In the genomic region with DNA sequence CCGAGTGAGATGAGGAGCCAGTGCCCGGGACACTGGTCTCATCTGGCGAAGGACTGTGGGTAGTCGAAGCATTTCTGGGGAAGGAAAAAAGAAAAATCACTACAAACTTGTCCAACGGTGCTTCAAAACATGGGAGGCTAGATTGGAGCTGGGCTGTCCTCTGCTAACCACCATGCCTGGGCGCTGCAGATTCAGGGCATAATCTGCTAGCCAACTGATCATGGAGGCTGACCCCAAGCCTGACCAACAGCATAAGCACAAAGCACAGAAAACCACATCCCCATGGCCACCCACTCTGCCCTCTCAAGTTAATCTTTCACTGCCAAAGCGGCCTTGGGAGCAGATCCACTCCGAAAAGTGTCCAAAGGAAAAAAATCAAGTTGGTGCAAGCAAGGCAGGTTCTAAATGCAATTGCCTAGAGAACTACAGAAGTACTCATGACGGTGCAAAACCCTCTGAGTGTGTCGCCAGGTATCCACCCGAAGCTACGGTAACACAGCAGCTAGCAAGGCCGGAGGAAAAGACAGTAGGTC, we compare ENCODE assay signal across 8 mouse cellular contexts. TPM values are rescaled to one million over a fixed set of nuclear protein-coding genes. Genes with fewer than 3 reads are reported as not detected.
DNase-seq lines count a peak whose midpoint lies in the region; ATAC-seq lines count a peak whose summit lies in the region.

No protein-coding gene starts in this region.

- no peaks in the 10 kb centered on the region for H3K9me3 ChIP-seq in heart, embryonic 15.5 days (replicated peaks)
- peaks cover 4% of the 10 kb centered on the region; the same call in 1 of the 2 replicates for H3K9me3 ChIP-seq in midbrain, embryonic 10.5 days (replicated peaks)

- H3K4me2 ChIP-seq in heart, embryonic 15.5 days: peak overlapping the region; percentile 82

- H3K9ac ChIP-seq in heart, embryonic 15.5 days: peak overlapping the region; percentile 95

- H3K36me3 ChIP-seq in heart, embryonic 15.5 days: peaks cover 49% of the 10 kb centered on the region
- peaks cover 68% of the 10 kb centered on the region for H3K36me3 ChIP-seq in midbrain, embryonic 10.5 days

- H3K27me3 ChIP-seq in heart, embryonic 15.5 days: no peaks in the 10 kb centered on the region
- no peaks in the 10 kb centered on the region for H3K27me3 ChIP-seq in midbrain, embryonic 10.5 days (ENCODE audit: low read depth, poor library complexity, severe bottlenecking)

- peak overlapping the region; percentile 96 for H3K4me3 ChIP-seq in heart, embryonic 15.5 days
- peak overlapping the region; percentile 93 for H3K4me3 ChIP-seq in midbrain, embryonic 10.5 days

- ATAC-seq in heart, embryonic 15.5 days (replicated peaks; ENCODE audit: insufficient number of reproducible peaks, insufficient read depth, low FRiP score, low read depth): no peak

- H3K27ac ChIP-seq in heart, embryonic 15.5 days: peak overlapping the region; percentile 99
- peak overlapping the region; percentile 99 for H3K27ac ChIP-seq in midbrain, embryonic 10.5 days (replicated peaks)

- peak; percentile 38 for DNase-seq in cerebellum, adult 11-12 months
- no peak for DNase-seq in cerebellum, adult 9-11 months
- peak; percentile 11 for DNase-seq in urinary bladder, postnatal 25 days (ENCODE audit: low spot score)
- DNase-seq in urinary bladder, adult 18-20 months (ENCODE audit: low spot score in 2 of 2): no peak
- peak; percentile 61 to 83 for DNase-seq in kidney, postnatal 25 days
- no peak for DNase-seq in midbrain, embryonic 10.5 days (ENCODE audit: low spot score)
- no peak for DNase-seq in right cerebral cortex, postnatal 4 days

- H3K4me1 ChIP-seq in heart, embryonic 15.5 days (replicated peaks): peaks cover 27% of the 10 kb centered on the region
- peaks cover 51% of the 10 kb centered on the region for H3K4me1 ChIP-seq in midbrain, embryonic 10.5 days

- 1% methylated on average over 13 of the region's 13 CpGs for WGBS in heart, embryonic 15.5 days
- 2% methylated on average over 13 of the region's 13 CpGs for WGBS in midbrain, embryonic 10.5 days

RNA-seq across cellular contexts. Expression of a gene that starts 1.0 kb away (rescaled TPM):
- 254 and 359 TPM in 2 replicates for polyA plus RNA-seq in heart, embryonic 15.5 days (2015; fragmentation: Nextera tagmentation; extraction: Ambion mirVana)
- polyA plus RNA-seq in midbrain, embryonic 10.5 days (2016; fragmentation: Nextera tagmentation; extraction: Ambion mirVana): 477 and 642 TPM in 2 replicates

RNA-seq across cellular contexts. Expression of a gene that starts 1.1 kb away (rescaled TPM):
- polyA plus RNA-seq in heart, embryonic 15.5 days (2015; fragmentation: Nextera tagmentation; extraction: Ambion mirVana): 417 and 450 TPM in 2 replicates
- polyA plus RNA-seq in midbrain, embryonic 10.5 days (2016; fragmentation: Nextera tagmentation; extraction: Ambion mirVana): 480 and 571 TPM in 2 replicates

RNA-seq across cellular contexts. Expression of a gene that starts 34.4 kb away (rescaled TPM):
- 17.4 and 18.7 TPM in 2 replicates for polyA plus RNA-seq in heart, embryonic 15.5 days (2015; fragmentation: Nextera tagmentation; extraction: Ambion mirVana)
- polyA plus RNA-seq in midbrain, embryonic 10.5 days (2016; fragmentation: Nextera tagmentation; extraction: Ambion mirVana): 24.1 and 27.1 TPM in 2 replicates

RNA-seq across cellular contexts. Expression of a gene that starts 44.1 kb away (rescaled TPM):
- polyA plus RNA-seq in heart, embryonic 15.5 days (2015; fragmentation: Nextera tagmentation; extraction: Ambion mirVana): 105 and 109 TPM in 2 replicates
- polyA plus RNA-seq in midbrain, embryonic 10.5 days (2016; fragmentation: Nextera tagmentation; extraction: Ambion mirVana): 129 and 135 TPM in 2 replicates

RNA-seq across cellular contexts. Expression of a gene that starts 59.7 kb away (rescaled TPM):
- polyA plus RNA-seq in heart, embryonic 15.5 days (2015; fragmentation: Nextera tagmentation; extraction: Ambion mirVana): 189 and 205 TPM in 2 replicates
- polyA plus RNA-seq in midbrain, embryonic 10.5 days (2016; fragmentation: Nextera tagmentation; extraction: Ambion mirVana): 286 and 291 TPM in 2 replicates

Comparison
In these comparisons a context has a peak if more than half of its experiments do, and no peak if none do; other contexts are left out.
1. DNase-seq: peak in cerebellum, adult 11-12 months (single experiment), urinary bladder, postnatal 25 days (single experiment) and kidney, postnatal 25 days (2 of 2); none in cerebellum, adult 9-11 months (single experiment), urinary bladder, adult 18-20 months (0 of 2), midbrain, embryonic 10.5 days (single experiment) and right cerebral cortex, postnatal 4 days (single experiment).